Mouse (Mus musculus) limb, embryonic 11.5 days (tissue): ENCODE measurements around the gene Gm3045. TPM values are rescaled to one million over a fixed set of nuclear protein-coding genes. Genes with fewer than 3 reads are reported as not detected.

ENCODE experiments used
- ATAC-seq: fragments of 200-750 bp; cut with Nextera tagmentation; 2 replicates; pipeline ENCODE4 v1.8.0; 2017; ENCODE audit warnings: low read depth; ENCODE audit not compliant: insufficient number of reproducible peaks, low FRiP score, low TSS enrichment
- DNase-seq: peaks from one replicate; pipeline ENCODE4 v3.0.0-alpha.2; 2015; ENCODE audit warnings: low spot score
- H3K27ac ChIP-seq: fragments of 300-500 bp; sonication (generic); replicated peaks from 2 replicates; pipeline ENCODE4 v1.5.1; 2014; ENCODE audit warnings: low read depth, mild to moderate bottlenecking, low read length
- H3K27me3 ChIP-seq: fragments of 300-500 bp; sonication (generic); 2 replicates; pipeline ENCODE4 v1.6.1; 2014; ENCODE audit warnings: mild to moderate bottlenecking, low read length, mixed read lengths; ENCODE audit not compliant: control insufficient read depth, insufficient read depth
- H3K36me3 ChIP-seq: fragments of 300-500 bp; sonication (generic); 2 replicates; pipeline ENCODE4 v1.6.1; 2014; ENCODE audit warnings: mild to moderate bottlenecking, low read length, moderate library complexity, mixed read lengths; ENCODE audit not compliant: control insufficient read depth, insufficient read depth
- H3K4me1 ChIP-seq: fragments of 300-500 bp; sonication (generic); 2 replicates; pipeline ENCODE4 v1.6.1; 2014; ENCODE audit warnings: low read length, mixed read lengths; ENCODE audit not compliant: control insufficient read depth, insufficient read depth
- H3K4me2 ChIP-seq: fragments of 300-500 bp; sonication (generic); 2 replicates; pipeline ENCODE4 v1.6.1; 2014; ENCODE audit warnings: low read depth, mild to moderate bottlenecking, moderate library complexity; ENCODE audit not compliant: severe bottlenecking
- H3K4me3 ChIP-seq: fragments of 300-500 bp; sonication (generic); 2 replicates; pipeline ENCODE4 v1.5.1; 2014; ENCODE audit warnings: low read depth, low read length
- H3K9ac ChIP-seq: fragments of 300-500 bp; sonication (generic); 2 replicates; pipeline ENCODE4 v1.6.1; 2014; ENCODE audit warnings: mild to moderate bottlenecking, low read length
- H3K9me3 ChIP-seq: fragments of 300-500 bp; sonication (generic); 2 replicates; pipeline ENCODE4 v1.6.1; 2016; ENCODE audit warnings: low read length; ENCODE audit not compliant: control insufficient read depth
- WGBS: fragments of 180-500 bp; shearing (Covaris S2); extraction: QIAGEN DNeasy Blood & Tissue Kit; methylation state at CpG from one replicate; pipeline ENCODE4 v1.1.7; 2014; 5-methylcytosine and 5-hydroxymethylcytosine counted together
- polyA plus RNA-seq: library from polyadenylated mRNA; unstranded; fragments of >200 nt; fragmentation: Nextera tagmentation; extraction: Ambion mirVana; gene quantifications from 2 replicates; pipeline ENCODE4 v1.2.1, GENCODE M21; 2014

Gene Gm3045
- polyA plus RNA-seq, 1 experiment from 2014 or later, result not detected

DNA sequence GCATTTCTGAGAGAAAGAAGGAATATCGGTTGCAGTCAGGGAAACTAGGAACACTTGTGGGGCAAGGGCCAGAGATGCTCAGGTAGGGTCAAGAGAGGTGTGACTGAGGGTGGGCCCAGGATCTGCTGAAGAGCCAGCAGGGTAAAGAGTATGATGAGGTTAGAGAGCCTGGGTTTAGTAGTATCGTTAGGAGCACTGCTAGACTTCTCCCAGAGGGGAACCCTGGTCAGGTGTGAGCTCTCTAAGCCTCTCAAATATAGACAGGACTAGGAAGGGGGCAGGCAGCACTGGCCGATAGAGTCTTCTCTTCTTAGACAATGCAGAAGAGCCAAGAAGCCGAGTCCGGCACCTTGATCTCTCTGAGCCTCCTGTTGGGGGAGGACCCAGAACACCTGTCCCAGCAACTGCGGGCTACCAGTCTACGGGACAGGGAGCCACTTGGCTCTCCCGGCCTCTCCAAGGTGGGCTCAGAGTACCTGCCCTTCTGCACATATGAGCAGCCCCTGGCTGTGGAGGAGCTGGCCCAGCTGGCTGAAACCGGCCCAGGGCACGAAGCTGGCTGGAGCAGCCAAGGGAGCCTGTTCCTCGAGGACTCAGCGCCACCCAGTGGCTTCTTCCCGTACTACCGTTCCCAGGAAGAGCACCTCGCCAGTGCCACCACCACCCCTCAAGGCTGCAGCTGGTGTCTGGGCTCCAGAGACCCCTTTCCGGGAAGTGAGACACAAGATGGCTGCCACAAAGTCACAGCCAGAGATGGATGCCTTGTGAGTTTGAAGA is 2.5 kb downstream of the Gm3045 start:
- WGBS, result 30% methylated on average over 16 of the region's 16 CpGs
- ATAC-seq (peak; percentile 70; the same call in 1 of the 2 replicates), DNase-seq (peak; percentile 95)
- no peak overlapping the region for H3K27ac ChIP-seq
- H3K4me3 ChIP-seq, result no peak overlapping the region
- no peaks in the 10 kb centered on the region for H3K27me3 ChIP-seq
- H3K9me3 ChIP-seq, result no peaks in the 10 kb centered on the region
- no peak overlapping the region for H3K4me2 ChIP-seq
- no peaks in the 10 kb centered on the region for H3K36me3 ChIP-seq
- peak overlapping the region; percentile 47; the same call in 1 of the 2 replicates for H3K9ac ChIP-seq
- 0 out of 2 replicates have a peak, but pooled peaks cover 10% of the 10 kb centered on the region for H3K4me1 ChIP-seq

- H3K9me3 ChIP-seq, result no peaks in the 10 kb centered on the region
- no peak overlapping the region for H3K9ac ChIP-seq
- peaks cover 18% of the 10 kb centered on the region for H3K27me3 ChIP-seq
- H3K27ac ChIP-seq, result no peak overlapping the region
- no peaks in the 10 kb centered on the region for H3K36me3 ChIP-seq
- ATAC-seq, result no peak
- DNase-seq, result no peak
- WGBS, result 82% methylated on average over 11 of the region's 12 CpGs
- H3K4me3 ChIP-seq, result no peak overlapping the region
- H3K4me2 ChIP-seq, result no peak overlapping the region
- 0 out of 2 replicates have a peak, but pooled peaks cover 10% of the 10 kb centered on the region for H3K4me1 ChIP-seq
These were observed 6.1 kb downstream of the Gm3045 start for GRCm38 (mm10) chr13:56432496-56432895.

- no peak overlapping the region for H3K4me3 ChIP-seq
- 0 out of 2 replicates have a peak overlapping the region, but pooled peaks have one; percentile 18 for H3K9ac ChIP-seq
- peak; percentile 56; the same call in 1 of the 2 replicates for ATAC-seq
- H3K9me3 ChIP-seq, result no peaks in the 10 kb centered on the region
- no peak overlapping the region for H3K27ac ChIP-seq
- 9% methylated on average over 10 of the region's 10 CpGs for WGBS
- H3K4me2 ChIP-seq, result no peak overlapping the region
- DNase-seq, result peak; percentile 96
- H3K36me3 ChIP-seq, result no peaks in the 10 kb centered on the region
- peaks cover 27% of the 10 kb centered on the region for H3K27me3 ChIP-seq
- H3K4me1 ChIP-seq, result 0 out of 2 replicates have a peak, but pooled peaks cover 15% of the 10 kb centered on the region
These were observed 7.1 kb downstream of the Gm3045 start for GRCm38 (mm10) chr13:56433466-56433865.

DNA sequence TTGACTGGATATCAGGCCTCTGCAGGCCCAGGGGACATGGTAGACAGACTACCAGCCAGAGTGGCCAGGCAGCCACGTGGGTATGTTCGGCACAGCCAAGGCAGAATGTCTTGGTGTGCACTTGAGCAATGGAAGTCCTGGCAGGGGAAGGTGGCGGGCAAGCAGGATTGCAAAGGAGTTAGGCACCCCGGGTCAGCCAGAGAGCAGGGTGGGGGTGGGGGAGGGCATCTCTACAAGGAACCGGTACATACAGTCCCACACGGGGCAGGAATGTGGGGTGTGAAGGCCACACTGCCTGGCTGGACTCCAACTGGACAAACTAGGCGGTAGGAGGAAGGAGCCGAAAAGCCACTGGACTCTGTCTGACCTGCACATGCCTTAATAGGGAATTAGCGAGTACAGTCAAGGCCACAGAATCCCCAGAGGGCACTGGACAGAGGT is 7.9 kb downstream of the Gm3045 start:
- H3K4me3 ChIP-seq, result no peak overlapping the region
- H3K27me3 ChIP-seq, result peaks cover 36% of the 10 kb centered on the region
- 79% methylated on average over 9 of the region's 9 CpGs for WGBS
- no peak overlapping the region for H3K27ac ChIP-seq
- H3K9ac ChIP-seq, result no peak overlapping the region
- DNase-seq (no peak), ATAC-seq (no peak)
- no peaks in the 10 kb centered on the region for H3K9me3 ChIP-seq
- no peaks in the 10 kb centered on the region for H3K36me3 ChIP-seq
- 0 out of 2 replicates have a peak, but pooled peaks cover 8% of the 10 kb centered on the region for H3K4me1 ChIP-seq
- H3K4me2 ChIP-seq, result no peak overlapping the region

DNA sequence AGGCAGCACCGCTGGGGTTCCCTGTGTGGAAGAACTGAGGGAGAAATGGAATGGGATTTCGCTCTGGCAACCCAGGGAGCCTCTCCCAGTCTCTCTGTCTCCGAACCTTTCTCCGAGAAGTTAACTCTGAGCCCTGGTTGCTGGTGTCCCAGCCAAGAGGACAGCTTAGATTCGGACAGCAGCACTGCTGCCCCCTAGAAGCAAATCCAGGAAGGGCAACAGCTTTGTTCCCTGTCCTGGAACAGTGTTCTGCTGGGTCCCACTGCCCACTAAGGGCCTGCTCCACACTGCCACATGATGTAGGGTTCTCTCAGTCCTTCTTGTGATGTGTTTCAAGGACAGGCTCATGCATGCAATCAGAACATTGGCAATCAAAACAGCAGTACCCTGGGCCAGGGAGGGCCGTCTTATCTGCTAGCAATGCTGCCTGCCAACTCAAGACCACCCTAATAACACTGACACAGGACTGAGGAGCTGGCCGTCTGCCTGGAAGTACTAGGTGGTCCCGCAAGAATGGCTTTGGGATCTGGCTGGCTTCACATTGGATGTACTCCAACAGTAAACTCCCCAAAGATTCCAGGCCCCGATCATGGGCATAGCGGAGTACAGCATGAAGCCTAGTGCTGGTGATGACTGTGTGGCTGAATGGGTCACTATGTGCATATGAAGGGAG is 9.4 kb downstream of the Gm3045 start:
- Histone ChIP-seq H3K4me1 (0 out of 2 replicates have a peak, but pooled peaks cover 8% of the 10 kb centered on the region), H3K27ac (no peak overlapping the region), H3K27me3 (peaks cover 48% of the 10 kb centered on the region), H3K36me3 (no peaks in the 10 kb centered on the region), H3K4me3 (no peak overlapping the region), H3K9me3 (no peaks in the 10 kb centered on the region), H3K9ac (no peak overlapping the region), H3K4me2 (no peak overlapping the region)
- WGBS, result 67% methylated on average over 10 of the region's 10 CpGs
- DNase-seq (peak; percentile 44), ATAC-seq (no peak)

- H3K36me3 ChIP-seq, result no peaks in the 10 kb centered on the region
- H3K27me3 ChIP-seq, result peaks cover 50% of the 10 kb centered on the region
- peak within 1 kb of the TSS; percentile 78 for H3K4me2 ChIP-seq
- no peaks in the 10 kb centered on the region for H3K9me3 ChIP-seq
- no peak within 1 kb of the TSS for H3K27ac ChIP-seq
- H3K4me3 ChIP-seq, result peak within 1 kb of the TSS; percentile 27
- DNase-seq, result peak; percentile 64
- WGBS, result 3% methylated on average over 51 of the region's 51 CpGs
- 0 out of 2 replicates have a peak, but pooled peaks cover 8% of the 10 kb centered on the region for H3K4me1 ChIP-seq
- peak within 1 kb of the TSS; percentile 1; the same call in 1 of the 2 replicates for H3K9ac ChIP-seq
- 0 out of 2 replicates have a peak, but pooled peaks have one; percentile 17 for ATAC-seq
These were observed 12.0 kb downstream of the Gm3045 start, which contains the start of gene Slc25a48 for GRCm38 (mm10) chr13:56438211-56439075. TSS of gene Slc25a48 (plus strand) at chr13:56438355.

- H3K4me1 ChIP-seq, result no peaks in the 10 kb centered on the region
- DNase-seq (no peak), ATAC-seq (no peak)
- no peak overlapping the region for H3K27ac ChIP-seq
- H3K36me3 ChIP-seq, result no peaks in the 10 kb centered on the region
- no peak overlapping the region for H3K4me3 ChIP-seq
- 83% methylated on average over 7 of the region's 7 CpGs for WGBS
- no peak overlapping the region for H3K9ac ChIP-seq
- no peak overlapping the region for H3K4me2 ChIP-seq
- no peaks in the 10 kb centered on the region for H3K9me3 ChIP-seq
- H3K27me3 ChIP-seq, result peaks cover 23% of the 10 kb centered on the region
These were observed 17.0 kb downstream of the Gm3045 start for GRCm38 (mm10) chr13:56443411-56443810.

DNA sequence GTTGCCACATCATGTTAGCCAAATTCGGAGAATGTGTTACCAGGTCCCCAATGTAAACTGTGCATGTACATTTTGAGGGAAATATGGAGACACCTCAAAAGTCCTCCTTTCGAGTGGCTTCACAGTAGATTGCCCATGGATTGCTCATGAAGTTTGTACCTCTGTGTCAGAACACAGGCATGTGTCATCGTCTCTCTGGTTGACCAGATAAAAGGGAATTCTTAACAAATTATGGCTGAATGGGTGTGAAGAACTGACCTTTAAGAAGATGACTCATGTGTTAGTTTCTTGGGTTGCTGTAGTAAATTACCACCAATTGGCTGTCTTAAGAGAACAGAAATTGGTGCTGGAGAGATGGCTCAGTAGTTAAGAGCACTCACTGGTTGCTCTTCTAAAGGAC is 17.7 kb downstream of the Gm3045 start:
- no peak overlapping the region for H3K4me3 ChIP-seq
- no peak overlapping the region for H3K4me2 ChIP-seq
- H3K4me1 ChIP-seq, result no peaks in the 10 kb centered on the region
- WGBS, result 98% methylated on average over 3 of the region's 3 CpGs
- no peak overlapping the region for H3K9ac ChIP-seq
- ATAC-seq (no peak), DNase-seq (no peak)
- no peaks in the 10 kb centered on the region for H3K36me3 ChIP-seq
- peaks cover 16% of the 10 kb centered on the region for H3K27me3 ChIP-seq
- no peak overlapping the region for H3K27ac ChIP-seq
- no peaks in the 10 kb centered on the region for H3K9me3 ChIP-seq
